Mouse (Mus musculus): Measurements from ENCODE around the gene Fam187b. TPM values are rescaled to one million over a fixed set of nuclear protein-coding genes. Genes with fewer than 3 reads are reported as not detected.

Gene Fam187b
- polyA plus RNA-seq, 1 experiment from 2014 or later, result 13.7 TPM

Other genes with a start within 250 kb of the Fam187b start
- gene Tmem147, start 244.2 kb upstream of the Fam187b start, polyA plus RNA-seq (2015; fragmentation: Nextera tagmentation; extraction: Ambion mirVana), result 242 and 249 TPM in 2 replicates
- gene Gapdhs, start 230.1 kb upstream of the Fam187b start, polyA plus RNA-seq (2015; fragmentation: Nextera tagmentation; extraction: Ambion mirVana), result 0.32 TPM in 1 of 2 replicates, not detected in the other
- gene Sbsn, start 222.3 kb upstream of the Fam187b start, polyA plus RNA-seq (2015; fragmentation: Nextera tagmentation; extraction: Ambion mirVana), result 0.89 and 1.6 TPM in 2 replicates
- 4.4 and 5.8 TPM in 2 replicates for gene Dmkn, start 210.0 kb upstream of the Fam187b start, polyA plus RNA-seq (2015; fragmentation: Nextera tagmentation; extraction: Ambion mirVana)
- gene Krtdap, start 185.9 kb upstream of the Fam187b start, polyA plus RNA-seq (2015; fragmentation: Nextera tagmentation; extraction: Ambion mirVana), result 1.5 and 3.4 TPM in 2 replicates
- 10.9 and 11.7 TPM in 2 replicates for gene Ffar2, start 150.0 kb upstream of the Fam187b start, polyA plus RNA-seq (2015; fragmentation: Nextera tagmentation; extraction: Ambion mirVana)
- gene Ffar3, start 117.6 kb upstream of the Fam187b start, polyA plus RNA-seq (2015; fragmentation: Nextera tagmentation; extraction: Ambion mirVana), result 0.78 TPM in 2 replicates
- gene Ffar1, start 112.2 kb upstream of the Fam187b start, polyA plus RNA-seq (2015; fragmentation: Nextera tagmentation; extraction: Ambion mirVana), result 0.35 and 0.37 TPM in 2 replicates
- 0.62 and 0.70 TPM in 2 replicates for gene Cd22, start 93.4 kb upstream of the Fam187b start, polyA plus RNA-seq (2015; fragmentation: Nextera tagmentation; extraction: Ambion mirVana)
- 0.31 TPM in 2 replicates for gene Mag, start 58.9 kb upstream of the Fam187b start, polyA plus RNA-seq (2015; fragmentation: Nextera tagmentation; extraction: Ambion mirVana)
- not detected in 2 replicates for gene Hamp2, start 49.1 kb upstream of the Fam187b start, polyA plus RNA-seq (2015; fragmentation: Nextera tagmentation; extraction: Ambion mirVana)
- not detected in 2 replicates for gene Hamp, start 29.8 kb upstream of the Fam187b start, polyA plus RNA-seq (2015; fragmentation: Nextera tagmentation; extraction: Ambion mirVana)
- 12.9 and 13.3 TPM in 2 replicates for gene Usf2, start 17.0 kb upstream of the Fam187b start, polyA plus RNA-seq (2015; fragmentation: Nextera tagmentation; extraction: Ambion mirVana)
- 164 and 166 TPM in 2 replicates for gene Lsr, start 326 bp upstream of the Fam187b start, polyA plus RNA-seq (2015; fragmentation: Nextera tagmentation; extraction: Ambion mirVana)
- gene Fxyd5, start 68.7 kb downstream of the Fam187b start, polyA plus RNA-seq (2015; fragmentation: Nextera tagmentation; extraction: Ambion mirVana), result 22.5 and 26.9 TPM in 2 replicates
- gene Fxyd7, start 77.7 kb downstream of the Fam187b start, polyA plus RNA-seq (2015; fragmentation: Nextera tagmentation; extraction: Ambion mirVana), result 20.1 and 22.0 TPM in 2 replicates
- 62.6 and 71.9 TPM in 2 replicates for gene Fxyd1, start 83.4 kb downstream of the Fam187b start, polyA plus RNA-seq (2015; fragmentation: Nextera tagmentation; extraction: Ambion mirVana)
- gene Lgi4, start 85.6 kb downstream of the Fam187b start, polyA plus RNA-seq (2015; fragmentation: Nextera tagmentation; extraction: Ambion mirVana), result 0.83 and 1.4 TPM in 2 replicates
- gene Fxyd3, start 102.9 kb downstream of the Fam187b start, polyA plus RNA-seq (2015; fragmentation: Nextera tagmentation; extraction: Ambion mirVana), result 71.2 and 73.7 TPM in 2 replicates
- gene Hpn, start 141.5 kb downstream of the Fam187b start, polyA plus RNA-seq (2015; fragmentation: Nextera tagmentation; extraction: Ambion mirVana), result 66.4 and 73.6 TPM in 2 replicates
- gene Scn1b, start 153.2 kb downstream of the Fam187b start, polyA plus RNA-seq (2015; fragmentation: Nextera tagmentation; extraction: Ambion mirVana), result 0.16 and 1.0 TPM in 2 replicates
- 38.5 and 39.7 TPM in 2 replicates for gene Gramd1a, start 182.1 kb downstream of the Fam187b start, polyA plus RNA-seq (2015; fragmentation: Nextera tagmentation; extraction: Ambion mirVana)